Mouse (Mus musculus) left cerebral cortex, adult 18-20 months (tissue): ENCODE measurements around the gene Snap91. TPM values are rescaled to one million over a fixed set of nuclear protein-coding genes. Genes with fewer than 3 reads are reported as not detected.

ENCODE experiments used
- DNase-seq, 2 experiments: peaks; one replicate each; pipeline ENCODE4 v3.0.0; 2021 to 2022; ENCODE audit warnings: low spot score in 2 of 2, mixed read lengths in 1 of 2
- total RNA-seq, 2 experiments: library from RNA; stranded (reverse); gene quantifications; 2 replicates each; pipeline ENCODE4 v1.2.3; 2021

Snap91 gene
- total RNA-seq, 2 experiments from 2014 or later: 387 to 388 TPM

- DNase-seq: no peak
Observed at GRCm38 (mm10) chr9:86762477-86763376, 117.7 kb downstream of the Snap91 start.

- DNase-seq: peak; percentile 67 to 79
Observed at GRCm38 (mm10) chr9:86745926-86746581, 134.4 kb downstream of the Snap91 start.

GRCm38 (mm10) chr9:86744041-86744440 is 136.4 kb downstream of the Snap91 start:
- no peak for DNase-seq

- peak in 1 of 2 experiments; percentile 23 for DNase-seq
Observed at GRCm38 (mm10) chr9:86742959-86743911, 137.2 kb downstream of the Snap91 start, which contains the start of gene Prss35. Gene Prss35, plus strand, starts transcription at chr9:86743649.

GRCm38 (mm10) chr9:86739971-86740370 is 140.5 kb downstream of the Snap91 start:
- DNase-seq: no peak

GRCm38 (mm10) chr9:86738801-86739200 is 141.7 kb downstream of the Snap91 start:
- DNase-seq: no peak

- no peak for DNase-seq
Observed at GRCm38 (mm10) chr9:86738067-86738466, 142.4 kb downstream of the Snap91 start.

GRCm38 (mm10) chr9:86736991-86737390 is 143.5 kb downstream of the Snap91 start:
- no peak for DNase-seq

GRCm38 (mm10) chr9:86734795-86735194 is 145.7 kb downstream of the Snap91 start:
- DNase-seq: no peak

GRCm38 (mm10) chr9:86734357-86734756 is 146.1 kb downstream of the Snap91 start:
- DNase-seq: no peak

- no peak for DNase-seq
Observed at GRCm38 (mm10) chr9:86729811-86730210, 150.6 kb downstream of the Snap91 start.

- DNase-seq: no peak
Observed at GRCm38 (mm10) chr9:86729084-86729483, 151.4 kb downstream of the Snap91 start.

- DNase-seq: no peak
Observed at GRCm38 (mm10) chr9:86728214-86728814, 152.1 kb downstream of the Snap91 start.

GRCm38 (mm10) chr9:86726381-86726720 is 154.1 kb downstream of the Snap91 start:
- DNase-seq: no peak

GRCm38 (mm10) chr9:86725604-86726380 is 154.7 kb downstream of the Snap91 start:
- DNase-seq: no peak

- no peak for DNase-seq
Observed at GRCm38 (mm10) chr9:86725066-86725465, 155.4 kb downstream of the Snap91 start.

GRCm38 (mm10) chr9:86720794-86721193 is 159.7 kb downstream of the Snap91 start:
- no peak for DNase-seq

- no peak for DNase-seq
Observed at GRCm38 (mm10) chr9:86720227-86720626, 160.2 kb downstream of the Snap91 start.

- DNase-seq: no peak
Observed at GRCm38 (mm10) chr9:86717119-86717518, 163.3 kb downstream of the Snap91 start.

GRCm38 (mm10) chr9:86716540-86716939 is 163.9 kb downstream of the Snap91 start:
- DNase-seq: no peak
